Mouse (Mus musculus): Measurements from ENCODE around the gene Adgrf5. TPM values are rescaled to one million over a fixed set of nuclear protein-coding genes. Genes with fewer than 3 reads are reported as not detected.

The Adgrf5 gene
- 8.0 and 10.4 TPM in 2 replicates for polyA plus RNA-seq (2015; fragmentation: Nextera tagmentation; extraction: Ambion mirVana)

- no peaks in the 10 kb centered on the region; the same call in 1 of the 2 replicates for H3K4me1 ChIP-seq (ENCODE audit: control insufficient read depth, insufficient read depth, low read depth, low read length)
- H3K4me3 ChIP-seq (ENCODE audit: low read length), result peak within 1 kb of the TSS; percentile 9; the same call in 1 of the 2 replicates
- no peak within 1 kb of the TSS for H3K4me2 ChIP-seq (ENCODE audit: low read length)
- no peaks in the 10 kb centered on the region for H3K36me3 ChIP-seq (ENCODE audit: control insufficient read depth, insufficient read depth, low read length)
- H3K9me3 ChIP-seq (ENCODE audit: control insufficient read depth, low read length), result no peaks in the 10 kb centered on the region
- no peak within 1 kb of the TSS for H3K27ac ChIP-seq (ENCODE audit: low read depth, low read length)
- no peak for ATAC-seq
- no peaks in the 10 kb centered on the region for H3K27me3 ChIP-seq (replicated peaks; ENCODE audit: control insufficient read depth, insufficient read depth, low read length)
- no peak within 1 kb of the TSS for H3K9ac ChIP-seq (ENCODE audit: low read depth, low read length)
- WGBS, result 66% methylated on average over 16 of the region's 16 CpGs
Observed at GRCm38 (mm10) chr17:43359826-43360619, at the start of gene Adgrf5. Adgrf5 (plus strand) TSS chr17:43360451.

- no peaks in the 10 kb centered on the region; the same call in 1 of the 2 replicates for H3K9me3 ChIP-seq (ENCODE audit: control insufficient read depth, low read length)
- H3K27ac ChIP-seq (ENCODE audit: low read depth, low read length), result no peak overlapping the region
- H3K36me3 ChIP-seq (ENCODE audit: control insufficient read depth, insufficient read depth, low read length), result no peaks in the 10 kb centered on the region
- WGBS, result 47% methylated on average over 7 of the region's 7 CpGs
- no peak overlapping the region for H3K4me3 ChIP-seq (ENCODE audit: low read length)
- peaks cover 3% of the 10 kb centered on the region for H3K4me1 ChIP-seq (ENCODE audit: control insufficient read depth, insufficient read depth, low read depth, low read length)
- H3K9ac ChIP-seq (ENCODE audit: low read depth, low read length), result no peak overlapping the region
- peak; percentile 21; the same call in 1 of the 2 replicates for ATAC-seq
- H3K27me3 ChIP-seq (replicated peaks; ENCODE audit: control insufficient read depth, insufficient read depth, low read length), result no peaks in the 10 kb centered on the region
- H3K4me2 ChIP-seq (ENCODE audit: low read length), result peak overlapping the region; percentile 69; the same call in 1 of the 2 replicates
Observed at GRCm38 (mm10) chr17:43325986-43326671, 34.1 kb upstream of the Adgrf5 start.

- ATAC-seq, result peak; percentile 96
- 9% methylated on average over 29 of the region's 29 CpGs for WGBS
Observed at GRCm38 (mm10) chr17:43326726-43327700, 33.2 kb upstream of the Adgrf5 start.

GRCm38 (mm10) chr17:43327810-43328209 is 32.4 kb upstream of the Adgrf5 start:
- WGBS, result 80% methylated on average over 5 of the region's 6 CpGs

More at GRCm38 (mm10) chr17:43326726-43327700, 33.2 kb upstream of the Adgrf5 start:
- Histone ChIP-seq H3K4me1 (ENCODE audit: control insufficient read depth, insufficient read depth, low read depth, low read length) (peaks cover 3% of the 10 kb centered on the region), H3K4me2 (ENCODE audit: low read length) (peak overlapping the region; percentile 69), H3K27ac (ENCODE audit: low read depth, low read length) (peak overlapping the region; percentile 49; the same call in 1 of the 2 replicates), H3K9ac (ENCODE audit: low read depth, low read length) (peak overlapping the region; percentile 39), H3K27me3 (replicated peaks; ENCODE audit: control insufficient read depth, insufficient read depth, low read length) (no peaks in the 10 kb centered on the region), H3K4me3 (ENCODE audit: low read length) (peak overlapping the region; percentile 34), H3K36me3 (ENCODE audit: control insufficient read depth, insufficient read depth, low read length) (no peaks in the 10 kb centered on the region), H3K9me3 (ENCODE audit: control insufficient read depth, low read length) (no peaks in the 10 kb centered on the region; the same call in 1 of the 2 replicates)

GRCm38 (mm10) chr17:43329216-43329615 is 31.0 kb upstream of the Adgrf5 start:
- Histone ChIP-seq H3K4me2 (ENCODE audit: low read length) (no peak overlapping the region), H3K4me1 (ENCODE audit: control insufficient read depth, insufficient read depth, low read depth, low read length) (peaks cover 3% of the 10 kb centered on the region), H3K27ac (ENCODE audit: low read depth, low read length) (no peak overlapping the region), H3K27me3 (replicated peaks; ENCODE audit: control insufficient read depth, insufficient read depth, low read length) (no peaks in the 10 kb centered on the region), H3K9ac (ENCODE audit: low read depth, low read length) (no peak overlapping the region), H3K9me3 (ENCODE audit: control insufficient read depth, low read length) (no peaks in the 10 kb centered on the region), H3K4me3 (ENCODE audit: low read length) (no peak overlapping the region), H3K36me3 (ENCODE audit: control insufficient read depth, insufficient read depth, low read length) (no peaks in the 10 kb centered on the region)
- no peak for ATAC-seq
- WGBS, result 86% methylated on average over 4 of the region's 4 CpGs

More at GRCm38 (mm10) chr17:43327810-43328209, 32.4 kb upstream of the Adgrf5 start:
- H3K27me3 ChIP-seq (replicated peaks; ENCODE audit: control insufficient read depth, insufficient read depth, low read length), result no peaks in the 10 kb centered on the region
- H3K36me3 ChIP-seq (ENCODE audit: control insufficient read depth, insufficient read depth, low read length), result no peaks in the 10 kb centered on the region
- no peak overlapping the region for H3K27ac ChIP-seq (ENCODE audit: low read depth, low read length)
- H3K4me3 ChIP-seq (ENCODE audit: low read length), result no peak overlapping the region
- H3K9ac ChIP-seq (ENCODE audit: low read depth, low read length), result no peak overlapping the region
- no peak for ATAC-seq
- peaks cover 3% of the 10 kb centered on the region for H3K4me1 ChIP-seq (ENCODE audit: control insufficient read depth, insufficient read depth, low read depth, low read length)
- H3K4me2 ChIP-seq (ENCODE audit: low read length), result no peak overlapping the region
- no peaks in the 10 kb centered on the region; the same call in 1 of the 2 replicates for H3K9me3 ChIP-seq (ENCODE audit: control insufficient read depth, low read length)

GRCm38 (mm10) chr17:43329761-43330183 is 30.5 kb upstream of the Adgrf5 start:
- WGBS, result 75% methylated on average over 7 of the region's 7 CpGs
- no peak for ATAC-seq

GRCm38 (mm10) chr17:43332686-43333085 is 27.6 kb upstream of the Adgrf5 start:
- WGBS, result 50% methylated on average over 5 of the region's 5 CpGs
- no peaks in the 10 kb centered on the region for H3K36me3 ChIP-seq (ENCODE audit: control insufficient read depth, insufficient read depth, low read length)
- ATAC-seq, result no peak

More at GRCm38 (mm10) chr17:43329761-43330183, 30.5 kb upstream of the Adgrf5 start:
- H3K36me3 ChIP-seq (ENCODE audit: control insufficient read depth, insufficient read depth, low read length), result no peaks in the 10 kb centered on the region
- no peak overlapping the region for H3K9ac ChIP-seq (ENCODE audit: low read depth, low read length)
- H3K4me3 ChIP-seq (ENCODE audit: low read length), result no peak overlapping the region
- peaks cover 3% of the 10 kb centered on the region for H3K4me1 ChIP-seq (ENCODE audit: control insufficient read depth, insufficient read depth, low read depth, low read length)
- no peaks in the 10 kb centered on the region for H3K27me3 ChIP-seq (replicated peaks; ENCODE audit: control insufficient read depth, insufficient read depth, low read length)
- no peaks in the 10 kb centered on the region for H3K9me3 ChIP-seq (ENCODE audit: control insufficient read depth, low read length)
- no peak overlapping the region for H3K27ac ChIP-seq (ENCODE audit: low read depth, low read length)
- no peak overlapping the region for H3K4me2 ChIP-seq (ENCODE audit: low read length)

GRCm38 (mm10) chr17:43334074-43334473 is 26.2 kb upstream of the Adgrf5 start:
- no peak for ATAC-seq
- Histone ChIP-seq H3K4me1 (ENCODE audit: control insufficient read depth, insufficient read depth, low read depth, low read length) (no peaks in the 10 kb centered on the region; the same call in 1 of the 2 replicates), H3K27me3 (replicated peaks; ENCODE audit: control insufficient read depth, insufficient read depth, low read length) (no peaks in the 10 kb centered on the region), H3K9ac (ENCODE audit: low read depth, low read length) (no peak overlapping the region), H3K9me3 (ENCODE audit: control insufficient read depth, low read length) (no peaks in the 10 kb centered on the region), H3K4me2 (ENCODE audit: low read length) (no peak overlapping the region), H3K36me3 (ENCODE audit: control insufficient read depth, insufficient read depth, low read length) (no peaks in the 10 kb centered on the region), H3K27ac (ENCODE audit: low read depth, low read length) (no peak overlapping the region), H3K4me3 (ENCODE audit: low read length) (no peak overlapping the region)
- WGBS, result 82% methylated on average over 9 of the region's 9 CpGs

More at GRCm38 (mm10) chr17:43332686-43333085, 27.6 kb upstream of the Adgrf5 start:
- Histone ChIP-seq H3K4me2 (ENCODE audit: low read length) (no peak overlapping the region), H3K9ac (ENCODE audit: low read depth, low read length) (no peak overlapping the region), H3K4me1 (ENCODE audit: control insufficient read depth, insufficient read depth, low read depth, low read length) (no peaks in the 10 kb centered on the region; the same call in 1 of the 2 replicates), H3K4me3 (ENCODE audit: low read length) (no peak overlapping the region), H3K27ac (ENCODE audit: low read depth, low read length) (no peak overlapping the region), H3K27me3 (replicated peaks; ENCODE audit: control insufficient read depth, insufficient read depth, low read length) (no peaks in the 10 kb centered on the region), H3K9me3 (ENCODE audit: control insufficient read depth, low read length) (no peaks in the 10 kb centered on the region)
